Mouse (Mus musculus) kidney, embryonic 15.5 days (tissue): ENCODE data around the gene Ctdspl. TPM values are rescaled to one million over a fixed set of nuclear protein-coding genes. Genes with fewer than 3 reads are reported as not detected.

ENCODE experiments used
- ATAC-seq: fragments of 200-750 bp; cut with Nextera tagmentation; replicated peaks from 2 replicates; pipeline ENCODE4 v1.8.0; 2017; ENCODE audit warnings: moderate TSS enrichment; ENCODE audit not compliant: low FRiP score
- H3K27ac ChIP-seq: fragments of 300-500 bp; sonication (generic); 2 replicates; pipeline ENCODE4 v1.5.1; 2015; ENCODE audit warnings: mild to moderate bottlenecking, inconsistent platforms
- H3K27me3 ChIP-seq: fragments of 300-500 bp; sonication (generic); 2 replicates; pipeline ENCODE4 v1.6.1; 2015; ENCODE audit warnings: inconsistent platforms
- H3K36me3 ChIP-seq: fragments of 300-500 bp; sonication (generic); 2 replicates; pipeline ENCODE4 v1.6.1; 2015; ENCODE audit warnings: inconsistent platforms
- H3K4me1 ChIP-seq: fragments of 300-500 bp; sonication (generic); 2 replicates; pipeline ENCODE4 v1.6.1; 2015; ENCODE audit warnings: inconsistent platforms
- H3K4me2 ChIP-seq: fragments of 300-500 bp; sonication (generic); 2 replicates; pipeline ENCODE4 v1.6.1; 2015; ENCODE audit warnings: moderate library complexity, mild to moderate bottlenecking, inconsistent platforms
- H3K4me3 ChIP-seq: fragments of 300-500 bp; sonication (generic); replicated peaks from 2 replicates; pipeline ENCODE4 v1.5.1; 2015; ENCODE audit warnings: mild to moderate bottlenecking, inconsistent platforms
- H3K9ac ChIP-seq: fragments of 300-500 bp; sonication (generic); 2 replicates; pipeline ENCODE4 v1.6.1; 2015; ENCODE audit warnings: mild to moderate bottlenecking, inconsistent platforms
- H3K9me3 ChIP-seq: fragments of 300-500 bp; sonication (generic); replicated peaks from 2 replicates; pipeline ENCODE4 v1.6.1; 2016; ENCODE audit warnings: inconsistent platforms
- WGBS: fragments of 180-500 bp; shearing (Covaris S2); methylation state at CpG from one replicate; pipeline ENCODE4 v1.1.7; 2015; ENCODE audit warnings: mixed read lengths; 5-methylcytosine and 5-hydroxymethylcytosine counted together
- polyA plus RNA-seq: library from polyadenylated mRNA; unstranded; fragments of >200 nt; fragmentation: Nextera tagmentation; extraction: Ambion mirVana; gene quantifications from 2 replicates; pipeline ENCODE4 v1.2.1, GENCODE M21; 2015

Ctdspl gene
- polyA plus RNA-seq, 1 experiment from 2014 or later: 24.9 TPM

GRCm38 (mm10) chr9:118994524-118995227 lies 68.4 kb downstream of the Ctdspl start:
- Histone ChIP-seq H3K9ac (no peak overlapping the region), H3K4me1 (peaks cover 51% of the 10 kb centered on the region), H3K36me3 (0 out of 2 replicates have a peak, but pooled peaks cover 3% of the 10 kb centered on the region), H3K9me3 (no peaks in the 10 kb centered on the region), H3K4me2 (no peak overlapping the region), H3K27ac (peak overlapping the region; percentile 59), H3K27me3 (no peaks in the 10 kb centered on the region), H3K4me3 (no peak overlapping the region)
- WGBS: 72% methylated on average over 12 of the region's 12 CpGs
- no peak for ATAC-seq

- WGBS: 78% methylated on average over 6 of the region's 6 CpGs
- Histone ChIP-seq H3K4me1 (peaks cover 47% of the 10 kb centered on the region), H3K9ac (no peak overlapping the region), H3K36me3 (peaks cover 4% of the 10 kb centered on the region), H3K4me3 (no peak overlapping the region), H3K4me2 (no peak overlapping the region), H3K27ac (peak overlapping the region; percentile 59), H3K27me3 (no peaks in the 10 kb centered on the region), H3K9me3 (no peaks in the 10 kb centered on the region)
- peak; percentile 35 for ATAC-seq
These were observed 69.3 kb downstream of the Ctdspl start for GRCm38 (mm10) chr9:118995539-118995938.

GRCm38 (mm10) chr9:118997241-118997640 lies 71.0 kb downstream of the Ctdspl start:
- Histone ChIP-seq H3K9me3 (no peaks in the 10 kb centered on the region), H3K27me3 (no peaks in the 10 kb centered on the region), H3K9ac (no peak overlapping the region), H3K4me2 (no peak overlapping the region), H3K4me3 (no peak overlapping the region), H3K36me3 (peaks cover 7% of the 10 kb centered on the region), H3K4me1 (peaks cover 47% of the 10 kb centered on the region), H3K27ac (no peak overlapping the region)
- no peak for ATAC-seq
- WGBS: 94% methylated on average over 6 of the region's 6 CpGs

GRCm38 (mm10) chr9:119000196-119000595 lies 73.9 kb downstream of the Ctdspl start:
- H3K4me2 ChIP-seq: no peak overlapping the region
- peaks cover 6% of the 10 kb centered on the region for H3K36me3 ChIP-seq
- no peak overlapping the region for H3K4me3 ChIP-seq
- peaks cover 56% of the 10 kb centered on the region for H3K4me1 ChIP-seq
- 0 out of 2 replicates have a peak overlapping the region, but pooled peaks have one; percentile 14 for H3K27ac ChIP-seq
- no peaks in the 10 kb centered on the region for H3K27me3 ChIP-seq
- ATAC-seq: no peak
- no peaks in the 10 kb centered on the region for H3K9me3 ChIP-seq
- H3K9ac ChIP-seq: no peak overlapping the region
- WGBS: 28% methylated on average over 6 of the region's 6 CpGs

- H3K27ac ChIP-seq: peak overlapping the region; percentile 79
- H3K4me1 ChIP-seq: peaks cover 51% of the 10 kb centered on the region
- no peak overlapping the region for H3K4me3 ChIP-seq
- ATAC-seq: peak; percentile 41; the same call in 1 of the 2 replicates
- H3K9ac ChIP-seq: no peak overlapping the region
- H3K9me3 ChIP-seq: no peaks in the 10 kb centered on the region
- peaks cover 6% of the 10 kb centered on the region for H3K36me3 ChIP-seq
- no peak overlapping the region for H3K4me2 ChIP-seq
- no peaks in the 10 kb centered on the region for H3K27me3 ChIP-seq
- WGBS: 51% methylated on average over 17 of the region's 17 CpGs
These were observed 76.0 kb downstream of the Ctdspl start for GRCm38 (mm10) chr9:119002267-119002666.

GRCm38 (mm10) chr9:119003990-119004702 lies 77.9 kb downstream of the Ctdspl start:
- peak overlapping the region; percentile 49; the same call in 1 of the 2 replicates for H3K27ac ChIP-seq
- H3K36me3 ChIP-seq: peaks cover 6% of the 10 kb centered on the region
- H3K9ac ChIP-seq: no peak overlapping the region
- peaks cover 63% of the 10 kb centered on the region for H3K4me1 ChIP-seq
- ATAC-seq: peak; percentile 31; the same call in 1 of the 2 replicates
- H3K4me2 ChIP-seq: no peak overlapping the region
- no peak overlapping the region for H3K4me3 ChIP-seq
- H3K27me3 ChIP-seq: no peaks in the 10 kb centered on the region
- 75% methylated on average over 23 of the region's 23 CpGs for WGBS
- H3K9me3 ChIP-seq: no peaks in the 10 kb centered on the region

GRCm38 (mm10) chr9:119004703-119005076 lies 78.4 kb downstream of the Ctdspl start:
- Histone ChIP-seq H3K4me3 (no peak overlapping the region), H3K9me3 (no peaks in the 10 kb centered on the region), H3K9ac (no peak overlapping the region), H3K4me1 (peaks cover 67% of the 10 kb centered on the region), H3K27ac (peak overlapping the region; percentile 61), H3K27me3 (no peaks in the 10 kb centered on the region), H3K4me2 (no peak overlapping the region), H3K36me3 (peaks cover 6% of the 10 kb centered on the region)
- no peak; the same call in 1 of the 2 replicates for ATAC-seq
- WGBS: 69% methylated on average over 16 of the region's 16 CpGs

- no peak overlapping the region for H3K4me2 ChIP-seq
- peaks cover 67% of the 10 kb centered on the region for H3K4me1 ChIP-seq
- 66% methylated on average over 15 of the region's 15 CpGs for WGBS
- no peaks in the 10 kb centered on the region for H3K9me3 ChIP-seq
- H3K27me3 ChIP-seq: no peaks in the 10 kb centered on the region
- no peak overlapping the region for H3K9ac ChIP-seq
- no peak for ATAC-seq
- peak overlapping the region; percentile 61 for H3K27ac ChIP-seq
- H3K4me3 ChIP-seq: no peak overlapping the region
- H3K36me3 ChIP-seq: peaks cover 6% of the 10 kb centered on the region
These were observed 79.2 kb downstream of the Ctdspl start for GRCm38 (mm10) chr9:119005303-119006029.

GRCm38 (mm10) chr9:119007266-119007665 lies 81.0 kb downstream of the Ctdspl start:
- H3K4me2 ChIP-seq: no peak overlapping the region
- no peak overlapping the region for H3K4me3 ChIP-seq
- no peak overlapping the region for H3K9ac ChIP-seq
- H3K27me3 ChIP-seq: no peaks in the 10 kb centered on the region
- H3K36me3 ChIP-seq: peaks cover 15% of the 10 kb centered on the region
- 0 out of 2 replicates have a peak overlapping the region, but pooled peaks have one; percentile 0 for H3K27ac ChIP-seq
- 74% methylated on average over 10 of the region's 10 CpGs for WGBS
- peaks cover 54% of the 10 kb centered on the region for H3K4me1 ChIP-seq
- H3K9me3 ChIP-seq: no peaks in the 10 kb centered on the region
- ATAC-seq: no peak

- peaks cover 29% of the 10 kb centered on the region for H3K36me3 ChIP-seq
- no peaks in the 10 kb centered on the region for H3K27me3 ChIP-seq
- peaks cover 41% of the 10 kb centered on the region for H3K4me1 ChIP-seq
- H3K27ac ChIP-seq: no peak overlapping the region
- no peaks in the 10 kb centered on the region for H3K9me3 ChIP-seq
- no peak for ATAC-seq
- H3K4me2 ChIP-seq: no peak overlapping the region
- no peak overlapping the region for H3K9ac ChIP-seq
- H3K4me3 ChIP-seq: no peak overlapping the region
- 47% methylated on average over 7 of the region's 7 CpGs for WGBS
These were observed 82.6 kb downstream of the Ctdspl start for GRCm38 (mm10) chr9:119008871-119009270.

- H3K27me3 ChIP-seq: no peaks in the 10 kb centered on the region
- WGBS: 79% methylated on average over 13 of the region's 13 CpGs
- H3K27ac ChIP-seq: peak overlapping the region; percentile 51; the same call in 1 of the 2 replicates
- H3K36me3 ChIP-seq: peaks cover 43% of the 10 kb centered on the region
- ATAC-seq: peak; percentile 52; the same call in 1 of the 2 replicates
- no peak overlapping the region for H3K9ac ChIP-seq
- no peak overlapping the region for H3K4me2 ChIP-seq
- no peaks in the 10 kb centered on the region for H3K9me3 ChIP-seq
- H3K4me3 ChIP-seq: no peak overlapping the region
- H3K4me1 ChIP-seq: peaks cover 28% of the 10 kb centered on the region
These were observed 84.0 kb downstream of the Ctdspl start for GRCm38 (mm10) chr9:119010156-119010710.
